Mouse (Mus musculus) neural tube, embryonic 15.5 days (tissue): ENCODE results near the gene Tdp1. TPM values are rescaled to one million over a fixed set of nuclear protein-coding genes. Genes with fewer than 3 reads are reported as not detected.

Source experiments
- ATAC-seq: fragments of 200-750 bp; cut with Nextera tagmentation; 2 replicates; pipeline ENCODE4 v1.8.0; 2017; ENCODE audit warnings: mild to moderate bottlenecking, moderate TSS enrichment, moderate library complexity; ENCODE audit not compliant: low FRiP score
- H3K27ac ChIP-seq: fragments of 300-500 bp; sonication (generic); replicated peaks from 2 replicates; pipeline ENCODE4 v1.5.1; 2015; ENCODE audit warnings: mild to moderate bottlenecking, inconsistent platforms
- H3K27me3 ChIP-seq: fragments of 300-500 bp; sonication (generic); replicated peaks from 2 replicates; pipeline ENCODE4 v1.6.1; 2015; ENCODE audit warnings: inconsistent platforms
- H3K36me3 ChIP-seq: fragments of 300-500 bp; sonication (generic); 2 replicates; pipeline ENCODE4 v1.6.1; 2015; ENCODE audit warnings: inconsistent platforms
- H3K4me1 ChIP-seq: fragments of 300-500 bp; sonication (generic); 2 replicates; pipeline ENCODE4 v1.6.1; 2015; ENCODE audit warnings: inconsistent platforms
- H3K4me2 ChIP-seq: fragments of 300-500 bp; sonication (generic); 2 replicates; pipeline ENCODE4 v1.6.1; 2015; ENCODE audit warnings: inconsistent platforms, mild to moderate bottlenecking, moderate library complexity
- H3K4me3 ChIP-seq: fragments of 300-500 bp; sonication (generic); replicated peaks from 2 replicates; pipeline ENCODE4 v1.5.1; 2015; ENCODE audit warnings: mild to moderate bottlenecking, inconsistent platforms
- H3K9ac ChIP-seq: fragments of 300-500 bp; sonication (generic); replicated peaks from 2 replicates; pipeline ENCODE4 v1.6.1; 2015; ENCODE audit warnings: mild to moderate bottlenecking, inconsistent platforms
- H3K9me3 ChIP-seq: fragments of 300-500 bp; sonication (generic); replicated peaks from 2 replicates; pipeline ENCODE4 v1.6.1; 2016; ENCODE audit warnings: inconsistent platforms
- WGBS: fragments of 180-500 bp; shearing (Covaris S2); methylation state at CpG from one replicate; pipeline ENCODE4 v1.1.7; 2015; ENCODE audit warnings: mixed read lengths; 5-methylcytosine and 5-hydroxymethylcytosine counted together
- polyA plus RNA-seq: library from polyadenylated mRNA; unstranded; fragments of >200 nt; fragmentation: Nextera tagmentation; extraction: Ambion mirVana; gene quantifications from 2 replicates; pipeline ENCODE4 v1.2.1, GENCODE M21; 2015

The Tdp1 gene
- polyA plus RNA-seq, 1 experiment from 2014 or later = 45.0 TPM

DNA sequence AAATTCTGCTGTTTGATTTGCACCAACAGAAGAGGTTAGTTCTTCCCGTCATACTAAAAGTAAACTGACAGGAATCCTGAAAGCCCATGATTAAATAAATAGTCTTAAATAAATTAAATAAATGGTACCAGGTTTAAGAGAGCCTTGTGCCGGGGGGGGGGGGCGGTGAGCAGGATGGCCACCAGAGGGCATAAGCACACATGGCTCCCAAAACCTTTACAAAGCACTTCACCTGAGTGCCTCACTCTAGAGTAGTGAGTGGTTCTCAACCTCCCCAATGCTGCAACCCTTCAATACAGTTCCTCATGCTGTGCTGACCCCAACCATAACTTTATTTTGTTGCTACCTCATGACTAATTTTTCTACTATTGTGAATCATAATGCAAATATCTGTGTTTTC lies 15.7 kb downstream of the Tdp1 start:
- Histone ChIP-seq H3K9ac (no peak overlapping the region), H3K9me3 (no peaks in the 10 kb centered on the region), H3K4me3 (no peak overlapping the region), H3K4me1 (peaks cover 5% of the 10 kb centered on the region), H3K4me2 (no peak overlapping the region), H3K27ac (no peak overlapping the region), H3K27me3 (no peaks in the 10 kb centered on the region), H3K36me3 (peaks cover 51% of the 10 kb centered on the region)
- WGBS = 39% methylated on average over 3 of the region's 3 CpGs
- ATAC-seq = no peak

DNA sequence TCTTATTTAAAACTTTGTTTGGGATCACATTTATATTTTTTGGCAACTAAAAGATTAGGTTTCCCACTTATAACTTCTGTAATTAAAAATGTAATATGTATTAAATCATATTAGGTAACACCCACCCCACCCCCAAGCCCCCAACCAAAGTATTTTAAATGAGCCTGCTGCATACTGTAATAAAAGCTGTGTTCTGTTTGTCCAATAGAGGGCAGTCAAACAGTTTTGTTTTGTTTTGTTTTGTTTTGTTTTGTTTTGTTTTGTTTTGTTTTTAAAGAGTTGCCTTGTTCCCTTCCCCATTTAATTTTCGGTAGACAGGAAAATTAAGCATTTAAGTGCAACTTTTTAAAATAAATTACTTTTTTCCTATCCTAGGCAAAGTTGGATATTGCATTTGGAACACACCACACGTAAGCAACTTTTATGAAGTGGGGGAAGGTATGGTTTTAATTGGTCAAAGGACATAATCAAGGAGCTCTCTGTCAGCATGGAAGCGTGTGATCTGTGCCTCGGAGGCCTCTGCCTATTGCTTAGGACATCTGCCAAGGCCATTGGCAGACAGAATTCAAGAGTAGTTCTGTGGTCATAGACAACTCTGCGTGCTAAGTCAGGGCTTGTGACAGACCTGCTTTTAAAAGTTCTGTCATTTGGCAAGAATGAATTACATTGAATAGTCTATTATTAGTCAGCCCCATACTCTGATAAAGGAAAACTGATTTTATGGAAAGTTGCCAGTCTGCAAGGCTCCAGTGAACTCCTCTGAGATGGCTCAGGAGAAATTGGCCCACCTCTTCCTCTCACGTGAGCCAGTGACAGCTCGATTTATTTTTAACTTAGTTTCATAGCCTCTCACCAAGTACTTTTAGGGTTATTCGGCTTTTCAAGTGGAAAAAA lies 17.9 kb downstream of the Tdp1 start:
- peaks cover 52% of the 10 kb centered on the region for H3K36me3 ChIP-seq
- H3K4me2 ChIP-seq = no peak overlapping the region
- H3K9me3 ChIP-seq = no peaks in the 10 kb centered on the region
- H3K27ac ChIP-seq = no peak overlapping the region
- H3K27me3 ChIP-seq = no peaks in the 10 kb centered on the region
- no peak overlapping the region for H3K4me3 ChIP-seq
- WGBS = 75% methylated on average over 8 of the region's 8 CpGs
- ATAC-seq = no peak
- H3K9ac ChIP-seq = no peak overlapping the region
- peaks cover 5% of the 10 kb centered on the region for H3K4me1 ChIP-seq

DNA sequence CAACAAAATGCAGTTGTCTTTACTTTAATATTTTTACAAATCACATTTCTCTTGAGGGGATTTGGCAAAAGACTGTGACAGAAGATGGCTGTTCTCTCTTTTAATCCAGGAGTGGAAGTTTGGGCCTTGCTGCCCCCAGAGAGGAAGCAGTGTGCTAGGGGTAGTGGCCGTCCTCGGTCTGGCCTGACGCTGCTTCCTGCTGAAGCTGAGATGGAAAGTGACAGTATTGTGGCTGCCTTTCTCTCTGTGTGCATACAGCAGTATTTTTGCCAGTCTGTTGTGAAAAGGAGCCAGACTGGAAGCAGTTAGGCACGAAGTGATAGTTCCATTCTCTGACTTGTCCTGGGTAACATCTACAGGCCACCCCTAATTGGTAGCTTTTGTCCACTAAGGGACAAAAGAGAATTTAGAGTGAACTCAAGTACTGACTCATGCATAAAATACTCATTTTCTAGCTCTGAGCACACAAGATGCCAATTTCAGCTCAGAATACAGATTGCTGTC lies 18.6 kb downstream of the Tdp1 start:
- Histone ChIP-seq H3K4me3 (no peak overlapping the region), H3K9me3 (no peaks in the 10 kb centered on the region), H3K9ac (no peak overlapping the region), H3K36me3 (peaks cover 52% of the 10 kb centered on the region), H3K4me2 (no peak overlapping the region), H3K4me1 (peaks cover 5% of the 10 kb centered on the region), H3K27ac (peak overlapping the region; percentile 45; the same call in 1 of the 2 replicates), H3K27me3 (no peaks in the 10 kb centered on the region)
- WGBS = 59% methylated on average over 4 of the region's 4 CpGs
- no peak for ATAC-seq

DNA sequence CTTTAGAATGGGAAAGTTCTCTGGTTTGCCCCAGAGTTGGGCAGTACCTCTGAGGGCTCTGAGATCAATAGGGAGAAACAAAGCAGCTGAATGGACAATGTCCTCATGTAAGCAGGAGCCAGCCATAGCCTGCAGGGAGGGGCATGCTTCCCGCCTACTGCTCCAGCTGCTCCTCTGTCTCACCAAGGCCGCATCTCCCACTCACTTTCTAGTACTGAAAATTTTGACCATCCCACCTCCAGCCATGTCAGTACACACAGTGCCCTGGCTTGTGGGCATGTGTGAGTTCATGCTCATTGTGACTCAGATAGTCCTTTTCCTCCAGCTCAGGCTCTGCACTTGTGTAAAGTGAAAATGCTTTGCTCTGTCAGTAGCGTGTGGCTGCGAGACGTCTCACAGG lies 20.2 kb downstream of the Tdp1 start:
- Histone ChIP-seq H3K27ac (no peak overlapping the region), H3K9me3 (no peaks in the 10 kb centered on the region), H3K4me3 (no peak overlapping the region), H3K36me3 (peaks cover 51% of the 10 kb centered on the region), H3K4me2 (no peak overlapping the region), H3K9ac (no peak overlapping the region), H3K27me3 (no peaks in the 10 kb centered on the region), H3K4me1 (peaks cover 5% of the 10 kb centered on the region)
- no peak for ATAC-seq
- 87% methylated on average over 5 of the region's 5 CpGs for WGBS

DNA sequence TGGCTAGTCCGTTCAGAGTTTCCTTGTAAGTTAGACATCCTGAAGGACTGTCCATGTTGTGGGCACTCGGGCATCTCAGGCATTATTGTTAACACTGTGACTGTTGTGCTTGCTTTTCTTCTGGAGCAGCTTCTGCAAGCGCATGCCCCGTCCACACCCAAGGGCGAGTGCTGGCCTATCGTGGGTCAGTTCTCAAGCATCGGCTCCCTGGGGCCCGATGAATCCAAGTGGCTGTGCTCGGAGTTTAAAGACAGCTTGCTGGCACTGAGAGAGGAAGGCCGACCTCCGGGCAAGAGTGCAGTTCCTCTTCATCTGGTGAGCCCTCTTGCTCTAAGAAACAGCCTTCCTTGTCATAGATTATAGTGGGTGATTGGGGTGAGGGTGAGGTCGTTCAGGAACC lies 27.1 kb downstream of the Tdp1 start:
- 88% methylated on average over 12 of the region's 12 CpGs for WGBS
- Histone ChIP-seq H3K27me3 (no peaks in the 10 kb centered on the region), H3K9me3 (no peaks in the 10 kb centered on the region), H3K4me1 (no peaks in the 10 kb centered on the region), H3K27ac (no peak overlapping the region), H3K4me3 (no peak overlapping the region), H3K9ac (no peak overlapping the region), H3K4me2 (no peak overlapping the region), H3K36me3 (peaks cover 81% of the 10 kb centered on the region)
- ATAC-seq = no peak

DNA sequence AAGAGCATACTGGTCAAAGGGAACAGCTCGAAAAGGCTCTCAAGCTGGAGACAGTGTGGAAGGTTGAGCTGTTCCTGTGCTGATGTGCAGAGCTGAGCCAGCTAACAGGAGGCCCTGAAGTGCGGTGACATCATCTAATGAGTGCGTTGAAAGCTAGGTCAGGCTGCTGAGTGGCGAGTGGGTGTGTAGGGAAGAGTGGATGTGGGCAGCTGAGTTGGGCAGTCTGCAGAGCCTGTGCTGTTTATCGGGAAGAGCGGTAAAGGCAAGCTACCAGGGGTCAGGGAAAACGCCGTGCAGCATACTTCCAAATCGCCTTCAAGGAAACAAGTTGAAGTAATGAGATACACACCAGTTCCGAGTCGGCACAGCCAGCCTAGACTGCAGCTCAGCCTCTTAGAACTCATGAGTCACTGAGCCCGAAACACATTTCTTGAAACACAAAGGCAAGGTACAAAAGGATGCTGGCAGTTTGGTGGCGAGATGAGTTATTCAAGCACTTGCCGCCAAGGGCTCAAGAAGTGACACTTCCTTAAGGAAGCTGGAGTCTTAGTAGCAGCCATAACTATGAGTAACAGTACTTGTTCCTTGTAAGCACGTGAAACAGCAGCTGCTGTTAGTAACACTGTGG lies 33.6 kb downstream of the Tdp1 start:
- Histone ChIP-seq H3K27ac (no peak overlapping the region), H3K9me3 (no peaks in the 10 kb centered on the region), H3K4me2 (no peak overlapping the region), H3K36me3 (peaks cover 38% of the 10 kb centered on the region), H3K27me3 (no peaks in the 10 kb centered on the region), H3K4me3 (no peak overlapping the region), H3K4me1 (peaks cover 3% of the 10 kb centered on the region), H3K9ac (no peak overlapping the region)
- WGBS = 74% methylated on average over 15 of the region's 15 CpGs
- ATAC-seq = no peak

DNA sequence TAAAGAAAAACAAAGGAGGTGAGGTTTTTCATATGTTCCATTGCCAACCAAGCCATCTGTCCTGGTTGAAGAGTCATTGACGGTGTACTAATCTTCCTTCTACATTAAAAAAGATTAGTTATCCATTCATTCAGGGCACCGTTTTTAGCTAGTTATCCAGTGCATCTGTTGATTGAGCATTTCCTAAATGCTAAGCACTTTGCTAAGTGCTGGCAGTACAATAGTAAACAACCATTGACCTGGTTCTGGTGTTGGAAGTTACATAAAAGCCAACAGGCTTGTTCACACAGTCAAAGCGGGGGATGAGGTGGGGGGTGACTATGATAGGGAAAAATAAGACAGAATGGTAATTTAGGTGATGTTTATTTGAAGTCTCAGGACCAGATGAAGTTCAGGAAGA lies 35.3 kb downstream of the Tdp1 start:
- Histone ChIP-seq H3K4me1 (peaks cover 11% of the 10 kb centered on the region), H3K9me3 (no peaks in the 10 kb centered on the region), H3K27me3 (no peaks in the 10 kb centered on the region), H3K9ac (no peak overlapping the region), H3K36me3 (peaks cover 24% of the 10 kb centered on the region), H3K27ac (no peak overlapping the region), H3K4me2 (no peak overlapping the region), H3K4me3 (no peak overlapping the region)
- WGBS = 90% methylated on average over 3 of the region's 3 CpGs
- ATAC-seq = no peak

DNA sequence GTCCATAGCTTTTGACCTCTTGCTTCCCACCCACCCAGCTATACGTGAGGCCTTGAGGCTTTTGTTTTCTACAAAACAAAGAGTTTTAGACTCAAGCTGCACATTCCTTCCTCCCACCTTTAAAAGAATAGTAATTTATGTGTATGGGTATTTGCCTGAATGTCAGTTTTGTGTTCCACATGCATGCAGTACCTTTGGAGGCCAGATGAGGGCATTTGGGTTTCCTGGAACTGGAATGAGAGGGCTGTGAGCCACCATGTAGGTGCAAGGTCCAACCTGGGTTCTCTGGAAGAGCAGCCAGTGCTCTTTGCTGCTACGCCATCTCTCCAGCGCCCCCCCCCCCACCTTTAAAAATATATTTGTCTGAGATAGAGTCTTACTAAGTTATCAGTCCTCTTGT lies 36.7 kb downstream of the Tdp1 start:
- peaks cover 22% of the 10 kb centered on the region for H3K36me3 ChIP-seq
- H3K9me3 ChIP-seq = no peaks in the 10 kb centered on the region
- no peak for ATAC-seq
- no peak overlapping the region for H3K9ac ChIP-seq
- no peaks in the 10 kb centered on the region for H3K27me3 ChIP-seq
- H3K4me2 ChIP-seq = no peak overlapping the region
- no peak overlapping the region for H3K4me3 ChIP-seq
- WGBS = 78% methylated on average over 3 of the region's 3 CpGs
- H3K4me1 ChIP-seq = peaks cover 11% of the 10 kb centered on the region
- H3K27ac ChIP-seq = no peak overlapping the region

DNA sequence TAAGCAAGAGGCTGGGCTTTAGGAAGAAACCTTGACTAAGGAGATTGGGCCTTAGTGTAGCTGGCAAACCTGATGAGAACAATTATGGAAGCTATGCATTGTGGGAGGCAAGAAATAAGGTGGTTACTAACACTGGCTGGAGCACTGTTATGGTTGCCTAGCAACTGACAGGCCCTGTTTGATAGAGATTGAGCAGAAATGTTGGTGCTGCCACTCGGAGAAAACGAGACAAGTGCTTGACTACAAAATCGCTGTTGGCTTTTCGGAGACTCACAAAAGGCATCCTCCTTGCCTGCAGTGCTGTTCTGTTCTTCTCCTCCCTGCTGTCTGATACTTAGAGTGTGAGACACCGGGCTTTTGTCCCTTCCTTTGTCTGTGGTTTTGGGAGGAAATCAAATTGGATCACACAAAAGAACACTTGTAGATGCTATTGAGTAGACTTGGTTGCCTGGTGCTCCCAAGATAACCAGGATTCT lies 38.9 kb downstream of the Tdp1 start:
- ATAC-seq = peak; percentile 91
- H3K9me3 ChIP-seq = no peaks in the 10 kb centered on the region
- H3K27ac ChIP-seq = peak overlapping the region; percentile 68
- no peak overlapping the region for H3K4me2 ChIP-seq
- 20% methylated on average over 5 of the region's 5 CpGs for WGBS
- H3K4me3 ChIP-seq = no peak overlapping the region
- H3K4me1 ChIP-seq = peaks cover 11% of the 10 kb centered on the region
- no peak overlapping the region for H3K9ac ChIP-seq
- no peaks in the 10 kb centered on the region for H3K27me3 ChIP-seq
- peaks cover 23% of the 10 kb centered on the region; the same call in 1 of the 2 replicates for H3K36me3 ChIP-seq

DNA sequence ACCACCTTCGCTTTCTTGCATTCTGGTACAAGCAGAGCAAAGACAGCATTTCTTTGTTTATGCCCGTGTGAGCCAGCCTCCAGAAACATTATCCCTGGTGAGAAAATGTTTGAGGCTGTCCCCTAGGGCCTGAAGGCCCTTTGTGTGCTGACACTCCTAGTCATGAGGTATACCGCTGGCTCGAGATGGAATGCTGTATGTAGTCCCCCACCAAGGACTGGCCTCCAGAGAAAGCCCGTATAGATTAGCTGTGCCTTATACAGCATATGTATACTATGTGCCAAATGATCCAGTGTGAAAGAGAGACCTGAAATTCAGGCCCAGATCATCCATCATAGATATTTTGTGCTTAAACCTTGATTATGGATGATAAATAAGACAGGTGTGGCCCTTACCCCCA lies 39.4 kb downstream of the Tdp1 start:
- Histone ChIP-seq H3K9me3 (no peaks in the 10 kb centered on the region), H3K27me3 (no peaks in the 10 kb centered on the region), H3K36me3 (peaks cover 22% of the 10 kb centered on the region; the same call in 1 of the 2 replicates), H3K27ac (peak overlapping the region; percentile 68), H3K4me2 (no peak overlapping the region), H3K9ac (no peak overlapping the region), H3K4me1 (peaks cover 11% of the 10 kb centered on the region), H3K4me3 (no peak overlapping the region)
- ATAC-seq = peak; percentile 61; the same call in 1 of the 2 replicates
- WGBS = 51% methylated on average over 5 of the region's 5 CpGs

DNA sequence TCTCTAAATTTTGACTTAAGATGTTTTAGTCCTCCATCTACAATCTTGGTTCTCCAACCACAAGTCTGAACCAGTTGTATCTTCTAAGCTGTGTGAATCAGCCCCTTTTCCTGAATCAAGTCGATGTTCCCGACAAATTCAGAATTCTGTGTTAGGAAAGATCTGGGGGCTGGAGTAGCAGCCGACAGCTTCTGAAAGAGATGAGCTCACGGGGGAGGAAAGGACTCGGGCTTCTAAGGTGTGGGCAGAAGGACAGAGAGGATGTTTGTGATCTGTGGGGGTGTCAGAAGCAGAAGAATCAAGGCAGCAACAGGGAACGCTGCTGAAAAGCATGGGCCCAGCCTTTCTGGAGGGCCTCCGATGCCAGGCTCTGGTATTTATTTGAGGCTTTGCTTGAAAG lies 44.0 kb downstream of the Tdp1 start:
- Histone ChIP-seq H3K4me3 (no peak overlapping the region), H3K27ac (no peak overlapping the region), H3K4me1 (peaks cover 4% of the 10 kb centered on the region; the same call in 1 of the 2 replicates), H3K36me3 (peaks cover 21% of the 10 kb centered on the region), H3K27me3 (no peaks in the 10 kb centered on the region), H3K9me3 (no peaks in the 10 kb centered on the region), H3K9ac (no peak overlapping the region), H3K4me2 (no peak overlapping the region)
- no peak for ATAC-seq
- WGBS = 95% methylated on average over 7 of the region's 7 CpGs

DNA sequence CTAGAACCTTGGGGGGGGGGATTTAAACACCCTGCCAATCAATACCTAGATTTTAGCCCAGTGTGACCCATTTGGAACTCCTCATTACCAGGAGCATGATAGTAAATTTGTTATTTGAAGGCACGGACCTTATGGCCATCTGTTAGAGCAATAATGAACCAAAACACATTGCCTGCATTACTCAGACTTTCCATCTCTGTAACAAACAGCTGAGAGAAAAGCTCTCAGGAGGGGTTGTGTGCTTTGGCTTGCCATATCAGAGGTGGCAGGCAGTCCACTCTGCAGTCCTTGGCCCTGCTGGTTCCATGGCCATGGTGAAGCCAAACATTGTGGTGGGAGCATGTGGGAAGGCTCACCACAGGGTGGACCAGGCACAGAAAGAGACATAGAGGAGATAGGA lies 44.8 kb downstream of the Tdp1 start:
- peaks cover 26% of the 10 kb centered on the region for H3K36me3 ChIP-seq
- no peaks in the 10 kb centered on the region for H3K4me1 ChIP-seq
- WGBS = 84% methylated on average over 1 of the region's 1 CpGs
- no peak overlapping the region for H3K9ac ChIP-seq
- H3K9me3 ChIP-seq = no peaks in the 10 kb centered on the region
- H3K27me3 ChIP-seq = no peaks in the 10 kb centered on the region
- H3K4me2 ChIP-seq = no peak overlapping the region
- no peak overlapping the region for H3K27ac ChIP-seq
- no peak for ATAC-seq
- H3K4me3 ChIP-seq = no peak overlapping the region
